Mouse (Mus musculus) spleen, postnatal 14 days (tissue): ENCODE measurements at regions not wholly inside any gene's neighbourhood (a gene's known extent, or its start where the extent isn't known, plus 50 kb on each side); places are given as distances from the start of the nearest gene placed in this dataset.

Source experiments
- DNase-seq, 2 experiments: peaks; one replicate each; pipeline ENCODE4 v3.0.0; 2021 to 2022; ENCODE audit warnings: low spot score in 2 of 2

- DNase-seq = no peak
Measured at GRCm38 (mm10) chr1:120759380-120759779, 157.2 kb downstream of the En1 start.

DNA sequence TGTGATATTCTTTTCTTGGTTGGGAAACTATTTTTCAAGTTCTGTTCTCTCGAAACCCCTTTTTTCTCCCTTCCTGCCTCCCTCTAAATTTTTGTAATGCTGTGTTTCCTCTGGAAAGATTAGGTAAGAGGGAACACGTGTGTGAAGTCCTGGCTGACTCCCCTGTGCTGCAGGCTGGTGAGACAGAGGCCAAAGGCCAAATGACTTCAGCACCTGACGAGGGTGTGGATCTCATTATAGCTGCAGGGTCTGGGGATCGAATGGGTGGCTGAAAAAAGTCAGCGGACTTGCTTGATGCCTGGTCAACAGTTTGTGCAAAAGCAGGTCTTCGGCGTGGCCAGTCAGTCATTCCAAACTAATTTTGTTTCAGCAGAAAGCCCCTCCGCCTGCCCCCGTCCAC lies 159.1 kb downstream of the En1 start:
- DNase-seq = no peak

DNA sequence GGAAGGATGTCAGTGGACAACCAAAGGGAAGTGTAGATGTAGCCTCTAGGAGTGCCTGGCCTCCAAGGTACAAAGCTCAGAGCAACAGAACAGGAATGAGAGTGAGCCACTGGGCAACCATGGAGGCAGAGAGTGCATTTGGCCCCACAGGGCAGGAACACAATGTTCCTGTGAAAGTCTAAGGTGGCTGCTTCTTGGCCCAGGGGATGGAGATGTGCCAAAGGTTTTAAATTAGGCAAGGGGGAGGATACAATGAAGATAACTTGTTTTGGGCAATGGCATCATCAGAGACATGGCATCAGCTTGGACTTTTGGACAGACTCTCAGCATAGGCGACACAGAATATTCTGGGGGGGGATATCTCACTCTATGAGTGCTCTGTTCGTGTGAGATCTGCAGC lies 160.3 kb downstream of the En1 start:
- no peak for DNase-seq

GRCm38 (mm10) chr1:120762921-120763595 lies 160.8 kb downstream of the En1 start:
- no peak for DNase-seq

DNA sequence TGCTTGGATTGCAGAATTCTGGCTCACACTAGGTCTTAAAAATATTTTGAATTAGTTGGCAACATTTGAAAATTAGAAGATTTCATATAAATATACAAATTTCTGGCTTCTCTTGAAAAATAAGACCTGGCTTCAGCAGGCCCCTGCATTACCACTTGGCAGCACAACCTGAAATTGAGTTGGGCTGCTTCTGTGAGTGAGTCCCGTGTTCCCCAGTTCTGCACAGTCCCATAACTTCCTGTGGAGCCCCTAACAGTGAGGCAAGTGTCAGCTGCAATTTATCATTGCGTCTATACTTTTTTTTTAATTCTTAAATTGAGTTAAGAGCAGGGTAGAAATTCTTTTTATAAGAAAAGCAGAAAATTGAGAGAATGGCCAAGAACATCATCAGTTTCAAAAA lies 164.8 kb downstream of the En1 start:
- no peak for DNase-seq

DNA sequence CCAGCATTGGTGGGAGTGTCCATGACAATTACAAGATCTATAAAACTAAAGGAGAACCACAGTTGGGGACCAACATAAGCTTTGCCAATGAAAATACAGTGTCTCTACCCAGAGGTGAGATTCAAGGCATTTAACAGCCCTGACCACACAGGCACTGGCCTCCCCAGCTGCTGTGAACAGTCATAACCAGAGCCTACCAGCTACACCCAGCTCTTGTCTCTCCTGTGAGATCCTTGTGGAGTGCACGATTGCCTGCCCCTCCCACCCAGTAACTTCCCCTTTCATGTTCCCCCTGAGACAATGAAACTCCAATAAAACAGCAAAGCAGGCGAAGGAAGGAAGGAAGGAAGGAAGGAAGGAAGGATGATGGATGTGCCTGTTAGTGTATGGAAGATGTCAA lies 169.1 kb downstream of the En1 start:
- no peak for DNase-seq

- no peak for DNase-seq
Measured at GRCm38 (mm10) chr1:120776906-120777305, 174.7 kb downstream of the En1 start.

DNA sequence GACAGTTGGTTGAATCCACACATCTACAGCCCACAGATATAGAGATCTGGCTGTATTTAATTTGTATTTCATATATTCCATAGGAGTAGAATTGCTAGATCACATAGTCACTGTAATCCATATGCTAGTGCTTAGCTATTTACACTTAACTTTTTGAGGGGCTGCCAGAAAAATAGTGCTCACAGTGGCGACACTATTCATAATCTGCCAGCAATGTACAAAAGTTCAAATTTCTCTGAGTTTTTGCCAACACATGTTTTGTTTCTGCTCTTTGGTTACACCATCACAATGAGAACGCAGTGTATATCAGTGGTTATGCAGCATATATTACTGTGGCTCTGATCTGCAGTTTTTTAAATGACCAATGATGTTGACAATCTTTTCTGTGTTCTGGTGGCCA lies 175.2 kb downstream of the En1 start:
- no peak for DNase-seq

DNA sequence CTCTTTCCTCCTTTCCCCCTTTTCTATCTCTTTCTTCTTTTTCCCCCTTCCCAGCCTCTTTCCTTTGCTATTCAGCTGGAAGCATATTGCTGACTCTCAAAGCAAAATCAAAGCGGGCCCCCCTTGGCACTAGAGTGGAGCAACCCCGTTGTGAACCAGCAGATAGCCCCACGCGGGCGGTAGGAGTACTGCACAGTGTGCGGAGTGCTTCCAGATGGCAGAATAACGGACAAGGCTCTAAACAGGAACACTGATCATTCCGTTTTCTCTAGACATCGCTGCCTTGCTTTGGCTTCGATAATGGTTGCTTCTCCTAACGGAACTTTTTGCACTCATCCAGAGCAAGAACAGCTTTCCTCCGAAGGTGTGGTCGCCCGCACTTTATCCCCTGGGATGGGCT lies 193.0 kb downstream of the En1 start:
- no peak for DNase-seq

- DNase-seq = no peak
Measured at GRCm38 (mm10) chr1:120801248-120801979, 199.2 kb downstream of the En1 start.

GRCm38 (mm10) chr1:120801980-120802364 lies 199.8 kb downstream of the En1 start:
- no peak for DNase-seq

- DNase-seq = no peak
Measured at GRCm38 (mm10) chr1:120814441-120814840, 212.2 kb downstream of the En1 start.

DNA sequence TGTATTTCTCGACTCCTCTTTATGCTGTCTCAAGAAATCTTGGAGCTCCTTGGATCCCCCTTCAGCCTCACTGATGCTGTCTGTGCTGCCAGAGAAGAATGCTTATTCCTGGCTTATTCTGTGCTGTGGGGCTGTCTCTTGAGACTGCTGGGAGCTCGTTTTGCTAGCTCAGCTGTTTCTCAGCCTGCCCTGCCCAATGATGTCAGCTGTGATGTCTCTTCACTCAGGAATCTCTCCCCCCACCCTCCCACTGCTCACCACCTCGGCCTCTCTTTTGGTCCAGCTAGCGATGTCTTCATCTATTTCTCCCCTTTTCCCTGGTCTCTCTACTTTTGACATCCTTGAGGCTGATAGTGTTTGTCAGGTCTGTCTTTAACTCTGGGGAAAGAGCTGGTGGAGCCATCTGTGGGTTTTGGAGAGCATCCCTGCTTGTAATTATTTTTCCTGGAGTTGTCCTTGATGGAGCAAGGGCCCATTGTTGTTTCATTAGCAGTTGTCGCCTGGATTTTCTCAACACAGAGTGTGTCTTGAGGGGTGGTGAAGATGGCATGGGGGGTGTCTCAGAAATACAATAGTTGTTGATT lies 214.1 kb downstream of the En1 start:
- DNase-seq = no peak

DNA sequence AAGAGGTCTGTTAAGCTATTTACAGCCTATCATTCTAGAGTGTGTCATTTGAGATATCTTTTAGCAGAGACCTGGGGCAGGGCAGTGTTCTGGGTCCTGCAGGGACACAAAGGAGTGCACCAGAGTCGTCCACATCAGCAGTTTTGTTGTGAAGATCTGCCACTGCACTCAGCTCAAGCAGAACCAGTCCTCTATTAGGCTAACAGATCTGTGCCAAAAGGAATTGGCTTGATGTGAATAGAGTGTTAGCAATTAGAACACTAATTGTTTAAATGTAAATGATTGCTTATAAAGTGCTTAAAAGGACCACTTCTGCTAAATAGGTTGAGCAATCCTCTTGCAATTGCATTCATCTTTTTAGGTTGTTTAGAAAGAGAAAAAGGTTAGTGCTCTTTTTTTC lies 215.3 kb downstream of the En1 start:
- no peak for DNase-seq

DNA sequence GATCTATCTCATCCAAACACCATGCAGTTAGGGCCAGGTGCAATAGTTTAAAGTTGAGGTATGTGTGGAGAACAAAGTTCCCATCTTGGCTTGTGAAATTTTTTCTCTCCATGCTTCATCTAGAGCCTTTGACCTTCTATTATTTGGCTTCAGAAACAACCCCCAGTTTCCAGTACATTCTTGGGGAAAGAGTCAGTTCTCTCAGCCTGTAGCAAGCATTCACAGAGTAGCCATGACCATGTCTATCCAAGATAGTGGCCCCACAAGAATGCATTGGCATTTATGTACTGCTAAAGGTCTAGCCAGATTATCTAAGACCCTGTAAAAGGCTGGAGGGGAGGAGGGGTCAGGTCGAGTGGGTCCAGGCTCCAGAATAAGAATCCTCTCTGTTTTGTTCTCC lies 229.8 kb downstream of the En1 start:
- DNase-seq = no peak

- DNase-seq = no peak
Measured at GRCm38 (mm10) chr1:120842596-120842995, 240.4 kb downstream of the En1 start.

DNA sequence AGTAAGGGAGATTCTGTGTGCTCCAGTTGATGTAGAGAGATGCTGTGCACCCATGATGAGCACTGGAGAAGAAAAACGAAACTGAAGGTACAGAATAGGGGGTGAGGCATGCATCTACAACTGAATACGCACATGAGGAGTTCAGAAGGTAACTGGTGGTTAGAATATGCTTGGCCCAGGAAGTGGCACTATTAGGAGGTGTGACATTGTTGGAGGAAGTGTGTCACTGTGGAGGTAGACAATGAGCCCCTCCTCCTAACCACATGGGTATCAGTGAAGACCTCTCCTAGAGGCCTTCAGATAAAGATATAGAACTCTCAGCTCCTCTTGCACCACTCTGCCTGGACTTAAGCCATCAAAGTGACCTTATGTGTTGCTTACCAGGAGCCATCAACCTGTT lies 243.9 kb downstream of the En1 start:
- DNase-seq = no peak

DNA sequence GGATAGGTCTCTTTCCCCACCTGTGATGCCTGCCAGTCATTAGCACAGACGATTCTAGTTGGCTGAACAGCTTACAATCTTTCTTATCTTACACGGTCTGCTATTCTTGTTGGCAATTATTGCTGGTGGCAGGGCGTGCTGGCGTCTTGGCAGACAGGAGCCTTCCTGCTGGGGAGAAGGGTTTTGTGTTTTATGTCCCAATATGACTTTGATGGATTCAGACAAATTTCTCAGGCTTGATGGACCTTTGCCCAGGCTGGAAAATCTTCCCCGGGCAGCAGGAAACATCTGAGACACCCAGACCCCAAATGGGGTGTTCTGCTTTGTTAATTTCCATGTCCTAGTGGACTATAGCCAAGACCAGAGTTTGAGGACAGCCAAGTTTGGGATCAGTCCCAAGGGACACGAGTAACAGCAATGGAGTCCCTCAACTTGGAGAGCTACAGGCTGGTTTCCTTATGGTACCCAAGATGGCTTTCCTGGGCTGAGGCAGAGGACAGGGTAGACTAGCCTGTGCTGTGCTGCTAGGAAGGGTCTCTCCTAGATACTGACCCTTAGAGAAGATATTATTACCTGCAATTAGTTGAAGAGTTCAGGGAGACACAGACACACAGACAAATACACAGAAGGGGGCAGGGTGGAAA lies 249.8 kb downstream of the En1 start:
- DNase-seq = no peak

GRCm38 (mm10) chr1:120857566-120857965 lies 255.3 kb downstream of the En1 start:
- DNase-seq = no peak

GRCm38 (mm10) chr1:120859546-120859945 lies 257.3 kb downstream of the En1 start:
- no peak for DNase-seq

- DNase-seq = no peak
Measured at GRCm38 (mm10) chr1:120872554-120872953, 270.3 kb downstream of the En1 start.

DNA sequence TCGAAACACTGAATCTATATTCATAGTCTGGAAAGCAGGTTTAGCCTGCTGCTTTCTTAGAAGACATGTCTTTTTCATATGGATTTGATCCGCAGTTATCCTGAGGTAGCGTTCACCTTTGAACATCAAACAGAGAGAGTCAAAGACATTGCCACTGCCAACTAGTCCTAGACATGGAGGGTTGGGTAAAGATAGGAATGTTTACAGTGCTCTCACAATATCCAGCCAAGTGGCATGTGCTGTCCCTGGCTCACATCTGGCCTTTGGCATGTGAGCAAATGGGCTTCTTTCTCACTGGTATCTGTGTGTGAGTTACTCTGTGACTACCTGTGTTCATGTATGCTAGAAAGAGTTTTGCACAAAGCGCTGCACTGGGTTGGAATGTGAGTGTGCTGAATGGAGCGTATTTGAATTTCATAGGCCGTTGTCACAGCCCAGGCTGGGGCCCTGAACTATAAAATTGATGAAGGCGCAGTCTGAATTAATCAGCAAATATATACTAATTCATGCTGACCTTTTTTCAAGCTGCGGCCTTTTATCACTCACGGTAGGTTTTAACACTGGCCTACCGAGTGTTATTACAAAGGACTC lies 280.8 kb downstream of the En1 start:
- DNase-seq = no peak
